Mouse (Mus musculus) mouse embryonic stem cell (cell line): ENCODE data around the gene Drosha.

Source experiments
- in situ Hi-C, 2 experiments: fragments of 300-500 bp; cut with MboI; formaldehyde crosslinking; loops; 1 replicate in 1 of 2; 3 replicates in 1 of 2; pipeline ENCODE4 v1.14.3; 2019 to 2020; ENCODE audit warnings: low sequenced_read_pairs in 2 of 2, low pct_unique_long_range_greater_than_20kb in 1 of 2, mixed read lengths in 1 of 2; ENCODE audit not compliant: unreplicated experiment in 1 of 2

Gene Drosha

GRCm38 (mm10) chr15:12875442-12876176 is 51.0 kb downstream of the Drosha start:
- in situ Hi-C loops: no loop called here

GRCm38 (mm10) chr15:12876266-12876665 is 51.7 kb downstream of the Drosha start:
- in situ Hi-C loops: no loop called here

GRCm38 (mm10) chr15:12876881-12877280 is 52.3 kb downstream of the Drosha start:
- in situ Hi-C loops: no loop called here

GRCm38 (mm10) chr15:12877934-12878333 is 53.3 kb downstream of the Drosha start:
- in situ Hi-C loops: no loop called here

GRCm38 (mm10) chr15:12878581-12878980 is 54.0 kb downstream of the Drosha start:
- in situ Hi-C loops: no loop called here

- in situ Hi-C loops: no loop called here
Measured at GRCm38 (mm10) chr15:12879937-12880336, 55.3 kb downstream of the Drosha start.

GRCm38 (mm10) chr15:12884855-12885254 is 60.2 kb downstream of the Drosha start:
- in situ Hi-C loops: no loop called here

GRCm38 (mm10) chr15:12885361-12885760 is 60.7 kb downstream of the Drosha start:
- in situ Hi-C loops: no loop called here

GRCm38 (mm10) chr15:12887206-12887605 is 62.6 kb downstream of the Drosha start:
- in situ Hi-C loops: no loop called here

GRCm38 (mm10) chr15:12888312-12888711 is 63.7 kb downstream of the Drosha start:
- in situ Hi-C loops: no loop called here

GRCm38 (mm10) chr15:12889909-12890308 is 65.3 kb downstream of the Drosha start:
- in situ Hi-C loops: no loop called here

GRCm38 (mm10) chr15:12895426-12895825 is 70.8 kb downstream of the Drosha start:
- in situ Hi-C loops: no loop called here

- in situ Hi-C loops: no loop called here
Measured at GRCm38 (mm10) chr15:12896022-12897009, 71.7 kb downstream of the Drosha start.

GRCm38 (mm10) chr15:12897831-12898230 is 73.2 kb downstream of the Drosha start:
- in situ Hi-C loops: no loop called here

GRCm38 (mm10) chr15:12900428-12901196 is 76.0 kb downstream of the Drosha start:
- in situ Hi-C loops: no loop called here

- in situ Hi-C loops: no loop called here
Measured at GRCm38 (mm10) chr15:12901197-12901570, 76.6 kb downstream of the Drosha start.

- in situ Hi-C loops: no loop called here
Measured at GRCm38 (mm10) chr15:12904442-12904841, 79.8 kb downstream of the Drosha start.

GRCm38 (mm10) chr15:12907962-12908719 is 83.5 kb downstream of the Drosha start:
- in situ Hi-C loops: no loop called here
